Mouse (Mus musculus) Muller cell, postnatal 12 days (primary cell): Measurements from ENCODE around the gene Clec5a.
"Not testable (repeated sequence)": the region's sequence is repeated elsewhere in the genome, so short reads cannot be mapped to it uniquely, and the experiment has no call there.

Experiments used
- DNase-seq: peaks from one replicate; pipeline ENCODE4 v3.0.0-alpha.2; 2015; ENCODE audit errors: inconsistent ontology term

Clec5a gene

GRCm38 (mm10) chr6:40585645-40586044 is at the start of gene Clec5a:
Gene Clec5a (minus strand): TSS chr6:40585821.
- no peak for DNase-seq

- peak; percentile 5 for DNase-seq
Measured at GRCm38 (mm10) chr6:40634640-40635071, 49.0 kb upstream of the Clec5a start.

GRCm38 (mm10) chr6:40628406-40629000 is 42.9 kb upstream of the Clec5a start, which contains the start of gene Mgam:
Gene Mgam (plus strand): TSS chr6:40628831.
- DNase-seq = no peak

GRCm38 (mm10) chr6:40626111-40626510 is 40.5 kb upstream of the Clec5a start:
- DNase-seq = no peak

- peak; percentile 25 for DNase-seq
Measured at GRCm38 (mm10) chr6:40617965-40618364, 32.3 kb upstream of the Clec5a start.

GRCm38 (mm10) chr6:40613260-40613852 is 27.7 kb upstream of the Clec5a start, which contains the start of gene Tas2r138:
Gene Tas2r138 (minus strand): TSS chr6:40613310.
- DNase-seq = no peak

- DNase-seq = no peak
Measured at GRCm38 (mm10) chr6:40610244-40610643, 24.6 kb upstream of the Clec5a start.

GRCm38 (mm10) chr6:40607431-40607830 is 21.8 kb upstream of the Clec5a start:
- DNase-seq = peak; percentile 83

GRCm38 (mm10) chr6:40598546-40598945 is 12.9 kb upstream of the Clec5a start:
- not testable (repeated sequence) for DNase-seq

- peak; percentile 16 for DNase-seq
Measured at GRCm38 (mm10) chr6:40594804-40595550, 9.4 kb upstream of the Clec5a start.

- DNase-seq = no peak
Measured at GRCm38 (mm10) chr6:40588346-40588745, 2.7 kb upstream of the Clec5a start.

- no peak for DNase-seq
Measured at GRCm38 (mm10) chr6:40584336-40584735, 1.3 kb downstream of the Clec5a start.

- no peak for DNase-seq
Measured at GRCm38 (mm10) chr6:40576305-40576704, 9.3 kb downstream of the Clec5a start.

GRCm38 (mm10) chr6:40573618-40574017 is 12.0 kb downstream of the Clec5a start:
- no peak for DNase-seq

GRCm38 (mm10) chr6:40569187-40569586 is 16.4 kb downstream of the Clec5a start, which contains the start of gene Olfr460:
Gene Olfr460 (plus strand): TSS chr6:40569487.
- DNase-seq = no peak

GRCm38 (mm10) chr6:40554950-40555349 is 30.7 kb downstream of the Clec5a start, which contains the start of gene Olfr461:
Gene Olfr461 (minus strand): TSS chr6:40555050.
- DNase-seq = no peak

GRCm38 (mm10) chr6:40544690-40545089 is 40.9 kb downstream of the Clec5a start:
- no peak for DNase-seq
